Mouse (Mus musculus) lung, postnatal 0 days (tissue): Measurements from ENCODE around the gene Yy1.

Experiments used
- CTCF ChIP-seq: IDR thresholded peaks from 2 replicates; pipeline ENCODE4 v1.5.1; 2016; ENCODE audit warnings: antibody characterized with exemption, mild to moderate bottlenecking
- EP300 ChIP-seq: IDR thresholded peaks from 2 replicates; pipeline ENCODE4 v1.6.1; 2016; ENCODE audit warnings: antibody characterized with exemption, mild to moderate bottlenecking, control low read depth

DNA sequence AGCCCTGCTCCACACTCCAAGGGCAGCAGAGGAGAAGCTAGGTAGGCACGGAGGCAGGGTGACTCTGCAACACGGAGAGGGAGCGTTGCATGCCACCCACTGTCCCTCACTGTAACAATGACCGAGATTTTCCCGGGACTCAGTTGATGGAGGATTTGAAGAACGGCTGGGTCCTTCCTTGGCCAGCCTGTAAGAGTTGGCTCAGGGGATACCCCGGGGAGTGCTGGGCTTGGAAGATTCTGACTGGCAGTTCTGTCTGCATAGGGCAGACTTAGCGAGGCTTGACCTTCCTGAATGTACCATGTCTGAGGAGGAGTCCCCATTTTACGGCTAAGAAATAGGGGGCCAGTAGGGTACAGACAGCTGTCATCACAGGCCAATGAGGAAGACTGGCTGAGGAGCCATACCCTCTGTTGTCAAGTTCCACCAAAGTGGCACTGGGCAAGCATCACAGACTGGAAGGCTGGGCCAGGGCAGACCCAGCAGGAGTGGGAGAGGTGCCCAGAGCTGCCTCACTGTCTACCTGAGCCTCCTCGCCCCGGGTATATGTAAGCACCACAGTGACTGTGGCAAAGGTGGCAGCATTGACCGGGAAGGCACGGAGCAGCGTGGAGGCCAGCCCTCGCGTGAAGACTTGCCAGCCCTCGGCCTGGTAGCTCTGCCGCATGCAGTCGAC lies 33.6 kb downstream of the Yy1 start:
- TF ChIP-seq EP300 (no peak), CTCF (no peak)
